ENCODE assay signal across 8 mouse cellular contexts in the genomic region with DNA sequence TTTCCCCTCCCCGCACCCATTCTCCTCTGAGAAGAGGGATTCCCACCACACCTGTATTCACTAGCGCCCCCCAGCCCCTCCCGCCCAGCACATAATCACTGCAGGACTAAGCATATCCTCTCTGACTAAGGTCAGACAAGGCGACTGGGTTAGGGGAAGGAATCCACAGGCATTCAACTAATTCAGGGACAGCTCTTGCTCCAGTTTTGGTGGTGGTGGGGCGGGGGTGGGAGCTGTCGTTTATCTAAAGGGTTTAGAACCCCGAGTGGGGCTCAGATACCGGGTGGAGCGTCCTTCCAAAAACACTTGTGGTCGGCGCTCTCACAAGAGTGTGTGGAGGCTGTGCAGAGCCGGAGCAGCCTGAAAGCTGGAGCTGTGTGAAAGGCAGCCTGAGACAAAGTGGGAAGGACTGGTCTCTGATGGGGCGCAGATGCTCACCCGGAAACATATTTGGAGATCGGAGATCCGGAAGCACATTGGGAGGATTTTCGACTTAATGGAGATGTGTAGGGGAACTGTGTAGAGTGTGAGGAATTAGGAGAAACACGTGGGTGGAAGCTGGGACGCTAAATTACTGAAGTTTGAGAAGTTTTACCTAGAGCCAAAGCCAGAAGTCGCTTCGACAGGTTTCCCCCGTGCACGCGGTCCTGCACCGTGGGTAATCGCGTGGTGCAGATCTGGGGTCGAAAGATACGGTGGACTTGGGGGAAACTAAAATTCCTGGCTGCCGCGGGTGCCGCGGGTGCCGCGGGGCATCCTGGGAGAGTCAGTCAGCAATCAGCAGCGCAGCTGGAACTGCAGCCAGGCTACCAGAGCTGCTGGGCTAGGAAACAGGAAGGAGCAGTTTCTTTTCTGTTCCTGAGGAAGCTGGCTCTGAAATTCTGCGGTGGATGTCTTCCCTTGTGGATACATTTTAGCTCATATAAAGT. TPM values are rescaled to one million over a fixed set of nuclear protein-coding genes. Genes with fewer than 3 reads are reported as not detected.
A peak's percentile ranks its signal among the peaks of the same experiment; 100 is the strongest.
DNase-seq lines count a peak whose midpoint lies in the region; ATAC-seq and TF ChIP-seq lines count a peak whose summit lies in the region.

No protein-coding gene starts in this region.

- peak; percentile 88 for ATAC-seq in embryonic facial prominence, embryonic 12.5 days (ENCODE audit: insufficient number of reproducible peaks, insufficient read depth, low FRiP score, low TSS enrichment)
- peak; percentile 87 for ATAC-seq in monocyte, adult 5-6 weeks (replicated peaks; ENCODE audit: insufficient number of reproducible peaks, low FRiP score, low TSS enrichment, poor library complexity, severe bottlenecking)
- peak; percentile 88 for ATAC-seq in stomach, embryonic 14.5 days (ENCODE audit: insufficient number of reproducible peaks, insufficient read depth, low FRiP score, low read depth)

- no peaks in the 10 kb centered on the region for H3K36me3 ChIP-seq in embryonic facial prominence, embryonic 12.5 days
- H3K36me3 ChIP-seq in liver, adult 2 months (ENCODE audit: control insufficient read depth, insufficient read depth, low read length) = no peaks in the 10 kb centered on the region
- peaks cover 3% of the 10 kb centered on the region for H3K36me3 ChIP-seq in stomach, embryonic 14.5 days (ENCODE audit: control insufficient read depth, insufficient read depth, low read length)

- peak overlapping the region; percentile 76 for H3K4me2 ChIP-seq in embryonic facial prominence, embryonic 12.5 days (replicated peaks)
- peak overlapping the region; percentile 67 for H3K4me2 ChIP-seq in stomach, embryonic 14.5 days (replicated peaks; ENCODE audit: low read depth, low read length)

- TF ChIP-seq CTCF in liver, adult 2 months (IDR thresholded peaks at IDR 0.05; ENCODE audit: low read depth, low read length) = 0 out of 2 replicates have a peak, but pooled peaks have one; percentile 3

- H3K79me2 ChIP-seq in liver, adult 2 months (ENCODE audit: control insufficient read depth, insufficient read depth, low read length) = no peaks in the 10 kb centered on the region

- peak overlapping the region; percentile 62 for H3K9ac ChIP-seq in embryonic facial prominence, embryonic 12.5 days
- H3K9ac ChIP-seq in liver, adult 2 months (ENCODE audit: low read depth, low read length) = peak overlapping the region; percentile 85
- H3K9ac ChIP-seq in stomach, embryonic 14.5 days (replicated peaks; ENCODE audit: low read depth, low read length) = peak overlapping the region; percentile 67

- H3K27me3 ChIP-seq in embryonic facial prominence, embryonic 12.5 days = no peaks in the 10 kb centered on the region
- no peaks in the 10 kb centered on the region for H3K27me3 ChIP-seq in liver, adult 2 months (ENCODE audit: control insufficient read depth, insufficient read depth, low read length)
- H3K27me3 ChIP-seq in stomach, embryonic 14.5 days (ENCODE audit: control insufficient read depth, insufficient read depth, low read length) = no peaks in the 10 kb centered on the region

- peak overlapping the region; percentile 93 for H3K27ac ChIP-seq in embryonic facial prominence, embryonic 12.5 days
- H3K27ac ChIP-seq in liver, adult 2 months (replicated peaks; ENCODE audit: insufficient read depth, low read depth, low read length) = peak overlapping the region; percentile 91
- peak overlapping the region; percentile 92 for H3K27ac ChIP-seq in stomach, embryonic 14.5 days (ENCODE audit: low read length)

- TF ChIP-seq POLR2A in liver, adult 2 months (IDR thresholded peaks at IDR 0.05; ENCODE audit: extremely low read depth, insufficient read depth, low read length) = peak; percentile 63; the same call in 1 of the 2 replicates

- H3K9me3 ChIP-seq in embryonic facial prominence, embryonic 12.5 days = no peaks in the 10 kb centered on the region
- H3K9me3 ChIP-seq in stomach, embryonic 14.5 days (ENCODE audit: control insufficient read depth, low read depth, low read length) = no peaks in the 10 kb centered on the region

- H3K4me1 ChIP-seq in embryonic facial prominence, embryonic 12.5 days = no peaks in the 10 kb centered on the region
- peaks cover 6% of the 10 kb centered on the region; the same call in 1 of the 2 replicates for H3K4me1 ChIP-seq in liver, adult 2 months (ENCODE audit: control insufficient read depth, insufficient read depth, low read length)
- 0 out of 2 replicates have a peak, but pooled peaks cover 4% of the 10 kb centered on the region for H3K4me1 ChIP-seq in stomach, embryonic 14.5 days (ENCODE audit: control insufficient read depth, insufficient read depth, low read length)

- H3K4me3 ChIP-seq in embryonic facial prominence, embryonic 12.5 days = peak overlapping the region; percentile 46
- peak overlapping the region; percentile 95 for H3K4me3 ChIP-seq in liver, adult 2 months (ENCODE audit: insufficient read depth, low read depth, low read length)
- peak overlapping the region; percentile 45 for H3K4me3 ChIP-seq in stomach, embryonic 14.5 days (ENCODE audit: low read depth, low read length)

- under 1% methylated on average over 37 of the region's 37 CpGs for WGBS in embryonic facial prominence, embryonic 12.5 days
- WGBS in liver, adult 2 months = 1% methylated on average over 37 of the region's 37 CpGs
- WGBS in stomach, embryonic 14.5 days = under 1% methylated on average over 37 of the region's 37 CpGs

- DNase-seq in 416B (ENCODE audit: low read depth) = peak; percentile 87
- DNase-seq in adrenal gland, postnatal 36 days = peak; percentile 83 to 87
- peak; percentile 76 to 79 for DNase-seq in heart, adult 9 months (ENCODE audit: low spot score in 2 of 2)
- DNase-seq in kidney, adult 9 months = peak; percentile 75
- DNase-seq in liver, adult 2 months (ENCODE audit: extremely low read depth, low read depth, low spot score) = peak; percentile 74

RNA-seq across cellular contexts. Expression of gene Zfp52, which starts 18.9 kb away (rescaled TPM):
- 10 to 100 TPM; 29.6 to 33.9 TPM for total RNA-seq in adrenal gland, postnatal 36 days (2021)
- 4.8 and 4.9 TPM in 2 replicates for polyA plus RNA-seq in embryonic facial prominence, embryonic 12.5 days (2016; fragmentation: Nextera tagmentation; extraction: Ambion mirVana)
- total RNA-seq in liver, adult 2 months (2014; rRNA removed) = 0.94 and 1.3 TPM in 2 replicates
- polyA plus RNA-seq in liver, adult 2 months (2012; rRNA removed) = not detected in 2 replicates
- 49.3 to 103 TPM (median 59.5 TPM) in 3 replicates for total RNA-seq in monocyte, adult 5-6 weeks (2017)
- 4.0 and 4.9 TPM in 2 replicates for polyA plus RNA-seq in stomach, embryonic 14.5 days (2014; fragmentation: Nextera tagmentation; extraction: Ambion mirVana)

RNA-seq across cellular contexts. Expression of gene Zfp53, which starts 27.7 kb away (rescaled TPM):
- 1 to 10 TPM; 3.5 to 3.9 TPM for total RNA-seq in adrenal gland, postnatal 36 days (2021)
- polyA plus RNA-seq in embryonic facial prominence, embryonic 12.5 days (2016; fragmentation: Nextera tagmentation; extraction: Ambion mirVana) = 10.0 and 11.5 TPM in 2 replicates
- total RNA-seq in liver, adult 2 months (2014; rRNA removed) = 3.8 and 4.3 TPM in 2 replicates
- 0.95 and 1.2 TPM in 2 replicates for polyA plus RNA-seq in liver, adult 2 months (2012; rRNA removed)
- total RNA-seq in monocyte, adult 5-6 weeks (2017) = 39.0 to 49.6 TPM (median 42.5 TPM) in 3 replicates
- 13.1 and 13.8 TPM in 2 replicates for polyA plus RNA-seq in stomach, embryonic 14.5 days (2014; fragmentation: Nextera tagmentation; extraction: Ambion mirVana)

RNA-seq across cellular contexts. Expression of gene Zfp948, which starts 50.3 kb away (rescaled TPM):
- 10 to 100 TPM; 10.6 to 14.2 TPM for total RNA-seq in adrenal gland, postnatal 36 days (2021)
- 13.8 and 14.7 TPM in 2 replicates for polyA plus RNA-seq in embryonic facial prominence, embryonic 12.5 days (2016; fragmentation: Nextera tagmentation; extraction: Ambion mirVana)
- 3.0 and 3.4 TPM in 2 replicates for total RNA-seq in liver, adult 2 months (2014; rRNA removed)
- polyA plus RNA-seq in liver, adult 2 months (2012; rRNA removed) = 0.37 and 0.51 TPM in 2 replicates
- total RNA-seq in monocyte, adult 5-6 weeks (2017) = 0.43 to 5.9 TPM (median 5.0 TPM) in 3 replicates
- 25.3 and 26.6 TPM in 2 replicates for polyA plus RNA-seq in stomach, embryonic 14.5 days (2014; fragmentation: Nextera tagmentation; extraction: Ambion mirVana)

Comparison
In these comparisons a context has a peak if more than half of its experiments do, and no peak if none do; other contexts are left out.
1. Peak in every context shown above with its lines: DNase-seq, ATAC-seq, H3K4me3 ChIP-seq and H3K27ac ChIP-seq.
2. H3K4me3 ChIP-seq: peak in every context shown above with its lines; median percentile 95 in liver, adult 2 months; 46 in embryonic facial prominence, embryonic 12.5 days; 45 in stomach, embryonic 14.5 days.
3. RNA of gene Zfp52, which starts 18.9 kb away (total RNA-seq): 49.3 to 103 TPM in monocyte, adult 5-6 weeks and 29.6 to 33.9 TPM in adrenal gland, postnatal 36 days; 0.94 to 1.3 TPM in liver, adult 2 months; every median in the first group is over 10 times any median in the second.